Mouse (Mus musculus): ENCODE data around the gene Tmem129. TPM values are rescaled to one million over a fixed set of nuclear protein-coding genes. Genes with fewer than 3 reads are reported as not detected.

Gene Tmem129
- polyA plus RNA-seq, 1 experiment from 2014 or later, result 33.2 TPM

Other genes with a start within 250 kb of the Tmem129 start
- gene Nkx1-1, start 224.4 kb downstream of the Tmem129 start, polyA plus RNA-seq (2015; fragmentation: Nextera tagmentation; extraction: Ambion mirVana), result not detected in 2 replicates
- gene Fam53a, start 28.8 kb downstream of the Tmem129 start, polyA plus RNA-seq (2015; fragmentation: Nextera tagmentation; extraction: Ambion mirVana), result 36.0 and 41.3 TPM in 2 replicates
- gene Gm9903, start 28.5 kb downstream of the Tmem129 start, polyA plus RNA-seq (2015; fragmentation: Nextera tagmentation; extraction: Ambion mirVana), result 0.85 TPM in 2 replicates
- 143 and 151 TPM in 2 replicates for gene Slbp, start 5.8 kb downstream of the Tmem129 start, polyA plus RNA-seq (2015; fragmentation: Nextera tagmentation; extraction: Ambion mirVana)
- 84.6 and 88.0 TPM in 2 replicates for gene Tacc3, start 288 bp downstream of the Tmem129 start, polyA plus RNA-seq (2015; fragmentation: Nextera tagmentation; extraction: Ambion mirVana)
- gene Fgfr3, start 63.3 kb upstream of the Tmem129 start, polyA plus RNA-seq (2015; fragmentation: Nextera tagmentation; extraction: Ambion mirVana), result 38.3 and 45.9 TPM in 2 replicates
- gene Letm1, start 124.4 kb upstream of the Tmem129 start, polyA plus RNA-seq (2015; fragmentation: Nextera tagmentation; extraction: Ambion mirVana), result 52.3 and 58.7 TPM in 2 replicates
- 83.3 and 87.2 TPM in 2 replicates for gene Nsd2, start 162.3 kb upstream of the Tmem129 start, polyA plus RNA-seq (2015; fragmentation: Nextera tagmentation; extraction: Ambion mirVana)